Mouse (Mus musculus) ES-CJ7 (cell line): ENCODE results near the gene Ppp3r1.
"Not testable (repeated sequence)": the region's sequence is repeated elsewhere in the genome, so short reads cannot be mapped to it uniquely, and the experiment has no call there.

Source experiments
- DNase-seq: peaks from one replicate; pipeline ENCODE4 v3.0.0; 2011; ENCODE audit warnings: low read depth, low spot score

Ppp3r1 gene

GRCm38 (mm10) chr11:17199840-17200501, 40.9 kb downstream of the Ppp3r1 start:
- no peak for DNase-seq

DNA sequence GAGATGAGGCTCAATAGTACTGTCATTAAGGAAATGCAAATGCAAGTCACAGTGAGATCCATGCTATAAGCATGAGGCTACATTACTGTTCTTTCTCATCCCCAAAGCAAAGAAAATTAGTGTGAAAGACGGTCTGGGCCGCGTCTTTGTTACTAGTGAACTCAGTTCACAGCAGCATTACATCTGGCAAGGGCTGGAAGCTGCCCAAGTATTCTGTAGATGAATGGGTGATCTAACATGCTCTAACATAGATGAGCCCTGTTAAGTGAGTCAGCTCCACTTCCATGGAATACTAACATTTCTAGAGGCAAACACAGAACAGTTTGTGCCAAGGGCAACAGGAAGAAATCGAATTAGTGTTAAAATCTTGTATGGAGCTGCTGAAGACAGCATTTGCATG, 41.9 kb downstream of the Ppp3r1 start:
- DNase-seq = no peak

DNA sequence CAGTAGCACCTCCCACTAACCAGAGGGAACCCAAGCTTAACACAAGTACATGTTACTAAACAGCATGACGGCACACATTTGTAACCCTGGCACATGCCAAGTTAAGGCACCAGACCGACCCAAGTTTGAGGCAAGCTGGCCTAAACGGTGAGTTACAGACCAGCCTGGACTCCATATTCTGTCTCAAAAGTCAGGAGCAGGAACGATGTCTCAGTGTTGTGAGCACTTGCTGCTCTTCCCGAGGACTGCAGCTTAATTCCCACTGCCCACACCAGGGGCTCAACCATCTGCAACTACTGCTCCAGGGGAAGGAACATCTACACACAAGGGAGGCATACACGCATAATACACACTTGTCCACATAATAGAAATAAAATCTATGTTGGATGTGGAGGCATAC, 43.4 kb downstream of the Ppp3r1 start:
- DNase-seq = no peak

GRCm38 (mm10) chr11:17211258-17212140, 52.4 kb downstream of the Ppp3r1 start, which contains the start of gene Pno1:
Pno1 (minus strand) TSS chr11:17211568.
- peak; percentile 99 for DNase-seq

- no peak for DNase-seq
Measured at GRCm38 (mm10) chr11:17212141-17212495, 53.1 kb downstream of the Ppp3r1 start.

- no peak for DNase-seq
Measured at GRCm38 (mm10) chr11:17212903-17213509, 53.9 kb downstream of the Ppp3r1 start.

- DNase-seq = no peak
Measured at GRCm38 (mm10) chr11:17215475-17215874, 56.4 kb downstream of the Ppp3r1 start.

DNA sequence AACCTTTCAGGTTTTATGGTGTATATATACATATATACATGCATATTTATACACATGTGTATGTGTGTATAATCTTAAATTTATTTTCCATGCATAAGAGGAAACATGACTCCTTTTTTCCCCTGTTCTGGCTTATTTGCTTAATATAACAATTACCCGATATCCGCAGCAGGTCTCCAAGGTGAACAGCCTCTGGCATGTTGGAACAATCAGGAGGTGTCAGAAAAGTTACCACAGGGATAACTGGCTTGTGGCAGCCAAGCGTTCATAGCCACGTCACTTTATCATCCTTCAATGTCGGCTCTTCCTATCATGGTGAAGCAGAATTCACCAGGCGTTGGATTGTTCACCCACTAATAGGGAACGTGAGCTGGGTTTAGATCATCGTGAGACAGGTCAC, 62.1 kb downstream of the Ppp3r1 start:
- DNase-seq = no peak

- no peak for DNase-seq
Measured at GRCm38 (mm10) chr11:17232792-17233191, 73.7 kb downstream of the Ppp3r1 start.

DNA sequence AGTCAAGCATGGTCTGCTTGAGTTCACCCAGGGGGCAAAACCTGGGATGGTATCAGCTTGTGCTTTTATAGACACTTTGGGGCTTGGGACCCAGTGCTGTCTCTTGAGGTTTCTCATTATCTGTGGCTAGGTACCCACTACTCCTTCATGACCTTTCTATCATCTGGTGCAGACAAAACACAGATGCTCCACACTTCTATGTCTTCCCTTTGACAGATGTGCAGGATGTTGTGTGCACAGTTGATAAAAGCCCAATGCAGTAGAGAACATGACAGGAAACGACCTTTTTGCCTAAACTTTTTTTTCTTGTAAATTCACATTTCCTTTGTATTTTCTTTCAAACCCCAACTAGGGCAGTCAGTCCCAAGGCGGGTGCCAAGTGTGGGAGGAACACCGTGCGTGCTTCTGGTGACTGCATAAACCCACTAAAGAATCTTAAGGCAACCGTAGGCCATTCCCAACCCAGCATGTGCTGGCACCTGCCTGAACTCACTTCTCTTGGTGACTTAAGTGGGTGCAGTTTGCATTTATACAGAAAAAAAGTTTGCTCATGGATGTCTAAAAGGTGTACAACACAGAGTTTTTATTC, 77.5 kb downstream of the Ppp3r1 start:
- no peak for DNase-seq

DNA sequence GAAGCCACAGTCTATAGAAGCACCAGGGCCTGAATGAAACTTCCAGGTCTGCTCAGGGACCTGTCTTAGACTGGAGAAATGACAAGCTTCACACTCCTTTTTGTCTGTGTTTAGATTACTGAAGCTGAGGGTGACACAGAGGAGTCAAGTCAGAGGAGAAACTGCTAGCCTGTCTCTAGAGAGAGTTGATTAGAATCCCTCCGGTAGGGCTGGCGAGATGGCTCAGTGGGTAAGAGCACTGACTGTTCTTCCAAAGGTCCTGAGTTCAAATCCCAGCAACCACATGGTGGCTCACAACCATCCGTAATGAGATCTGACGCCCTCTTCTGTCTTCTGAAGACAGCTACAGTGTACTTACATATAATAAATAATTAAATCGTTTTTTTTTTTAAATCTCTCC, 79.5 kb downstream of the Ppp3r1 start:
- not testable (repeated sequence) for DNase-seq

DNA sequence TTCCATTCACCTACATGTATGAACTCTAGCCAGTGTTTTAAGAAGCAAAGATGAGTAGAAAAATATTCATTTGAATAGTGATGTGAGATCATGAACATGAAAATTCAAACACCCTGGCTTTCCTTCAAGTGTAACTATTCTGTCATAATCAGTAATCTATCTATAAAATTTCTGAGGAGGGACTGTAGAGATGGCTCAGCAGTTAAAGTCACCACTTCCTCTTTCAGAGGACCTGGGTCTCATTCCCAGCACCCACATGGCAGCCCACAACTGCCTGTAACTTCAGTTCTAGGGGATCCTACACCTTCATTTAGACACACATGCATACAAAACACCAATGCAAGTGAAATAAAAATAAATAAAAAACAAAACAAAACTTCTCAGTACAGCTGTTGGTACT, 89.7 kb downstream of the Ppp3r1 start:
- DNase-seq = no peak
